Mouse (Mus musculus): ENCODE measurements around the gene Kyat1.

Gene Kyat1

GRCm38 (mm10) chr2:30244595-30245178 is 39.0 kb upstream of the Kyat1 start:
- peaks cover 85% of the 10 kb centered on the region for H3K4me1 ChIP-seq (replicated peaks; ENCODE audit: low read depth, low read length)
- H3K27me3 ChIP-seq (ENCODE audit: insufficient read depth, low read length), result no peaks in the 10 kb centered on the region
- no peak overlapping the region for H3K4me3 ChIP-seq (replicated peaks; ENCODE audit: low read length)
- H3K9me3 ChIP-seq (ENCODE audit: low read length), result no peaks in the 10 kb centered on the region
- no peak for TF ChIP-seq CTCF (conservative IDR thresholded peaks at IDR 0.05; ENCODE audit: low read length)
- no peak for TF ChIP-seq POU5F1 (IDR thresholded peaks at IDR 0.05; ENCODE audit: borderline replicate concordance, low read length)
- TF ChIP-seq NANOG (IDR thresholded peaks at IDR 0.05; ENCODE audit: borderline replicate concordance, low read length), result no peak
- H3K36me3 ChIP-seq (ENCODE audit: insufficient read depth, low read length), result peaks cover 62% of the 10 kb centered on the region

GRCm38 (mm10) chr2:30243391-30243790 is 37.7 kb upstream of the Kyat1 start:
- no peaks in the 10 kb centered on the region for H3K27me3 ChIP-seq (ENCODE audit: insufficient read depth, low read length)
- TF ChIP-seq NANOG (IDR thresholded peaks at IDR 0.05; ENCODE audit: borderline replicate concordance, low read length), result no peak
- TF ChIP-seq CTCF (conservative IDR thresholded peaks at IDR 0.05; ENCODE audit: low read length), result no peak
- TF ChIP-seq POU5F1 (IDR thresholded peaks at IDR 0.05; ENCODE audit: borderline replicate concordance, low read length), result no peak

GRCm38 (mm10) chr2:30242509-30242908 is 36.9 kb upstream of the Kyat1 start:
- Histone ChIP-seq H3K36me3 (ENCODE audit: insufficient read depth, low read length) (peaks cover 48% of the 10 kb centered on the region), H3K4me3 (replicated peaks; ENCODE audit: low read length) (peak overlapping the region; percentile 21; the same call in 1 of the 2 replicates), H3K9me3 (ENCODE audit: low read length) (no peaks in the 10 kb centered on the region), H3K27me3 (ENCODE audit: insufficient read depth, low read length) (no peaks in the 10 kb centered on the region), H3K4me1 (replicated peaks; ENCODE audit: low read depth, low read length) (peaks cover 87% of the 10 kb centered on the region)
- TF ChIP-seq POU5F1 (IDR thresholded peaks at IDR 0.05; ENCODE audit: borderline replicate concordance, low read length) (no peak), CTCF (conservative IDR thresholded peaks at IDR 0.05; ENCODE audit: low read length) (no peak), NANOG (IDR thresholded peaks at IDR 0.05; ENCODE audit: borderline replicate concordance, low read length) (no peak)

More at GRCm38 (mm10) chr2:30243391-30243790, 37.7 kb upstream of the Kyat1 start:
- no peaks in the 10 kb centered on the region for H3K9me3 ChIP-seq (ENCODE audit: low read length)
- H3K4me1 ChIP-seq (replicated peaks; ENCODE audit: low read depth, low read length), result peaks cover 88% of the 10 kb centered on the region
- H3K36me3 ChIP-seq (ENCODE audit: insufficient read depth, low read length), result peaks cover 55% of the 10 kb centered on the region
- 0 out of 2 replicates have a peak overlapping the region, but pooled peaks have one; percentile 21 for H3K4me3 ChIP-seq (replicated peaks; ENCODE audit: low read length)

GRCm38 (mm10) chr2:30240267-30240666 is 34.6 kb upstream of the Kyat1 start, which contains the start of gene Gm28035:
Gene Gm28035 (plus strand): TSS chr2:30240567.
- Histone ChIP-seq H3K36me3 (ENCODE audit: insufficient read depth, low read length) (peaks cover 49% of the 10 kb centered on the region), H3K9me3 (ENCODE audit: low read length) (peaks cover 15% of the 10 kb centered on the region), H3K27me3 (ENCODE audit: insufficient read depth, low read length) (no peaks in the 10 kb centered on the region), H3K4me3 (replicated peaks; ENCODE audit: low read length) (no peak within 1 kb of the TSS), H3K4me1 (replicated peaks; ENCODE audit: low read depth, low read length) (peaks cover 82% of the 10 kb centered on the region)
- TF ChIP-seq CTCF (conservative IDR thresholded peaks at IDR 0.05; ENCODE audit: low read length), result no peak
- no peak for TF ChIP-seq POU5F1 (IDR thresholded peaks at IDR 0.05; ENCODE audit: borderline replicate concordance, low read length)
- no peak for TF ChIP-seq NANOG (IDR thresholded peaks at IDR 0.05; ENCODE audit: borderline replicate concordance, low read length)

- Histone ChIP-seq H3K36me3 (ENCODE audit: insufficient read depth, low read length) (peaks cover 46% of the 10 kb centered on the region), H3K4me1 (replicated peaks; ENCODE audit: low read depth, low read length) (peaks cover 78% of the 10 kb centered on the region), H3K27me3 (ENCODE audit: insufficient read depth, low read length) (no peaks in the 10 kb centered on the region), H3K9me3 (ENCODE audit: low read length) (peaks cover 19% of the 10 kb centered on the region), H3K4me3 (replicated peaks; ENCODE audit: low read length) (no peak overlapping the region)
- TF ChIP-seq NANOG (IDR thresholded peaks at IDR 0.05; ENCODE audit: borderline replicate concordance, low read length), result no peak
- TF ChIP-seq CTCF (conservative IDR thresholded peaks at IDR 0.05; ENCODE audit: low read length), result no peak
- no peak for TF ChIP-seq POU5F1 (IDR thresholded peaks at IDR 0.05; ENCODE audit: borderline replicate concordance, low read length)
Measured at GRCm38 (mm10) chr2:30239777-30240176, 34.1 kb upstream of the Kyat1 start.

GRCm38 (mm10) chr2:30238906-30239465 is 33.3 kb upstream of the Kyat1 start:
- Histone ChIP-seq H3K4me3 (replicated peaks; ENCODE audit: low read length) (peak overlapping the region; percentile 93), H3K9me3 (ENCODE audit: low read length) (peaks cover 27% of the 10 kb centered on the region), H3K27me3 (ENCODE audit: insufficient read depth, low read length) (no peaks in the 10 kb centered on the region), H3K36me3 (ENCODE audit: insufficient read depth, low read length) (peaks cover 39% of the 10 kb centered on the region), H3K4me1 (replicated peaks; ENCODE audit: low read depth, low read length) (peaks cover 70% of the 10 kb centered on the region)
- TF ChIP-seq POU5F1 (IDR thresholded peaks at IDR 0.05; ENCODE audit: borderline replicate concordance, low read length) (no peak), CTCF (conservative IDR thresholded peaks at IDR 0.05; ENCODE audit: low read length) (no peak), NANOG (IDR thresholded peaks at IDR 0.05; ENCODE audit: borderline replicate concordance, low read length) (no peak)

GRCm38 (mm10) chr2:30237881-30238280 is 32.2 kb upstream of the Kyat1 start:
- peaks cover 59% of the 10 kb centered on the region for H3K4me1 ChIP-seq (replicated peaks; ENCODE audit: low read depth, low read length)
- peaks cover 38% of the 10 kb centered on the region for H3K9me3 ChIP-seq (ENCODE audit: low read length)
- H3K27me3 ChIP-seq (ENCODE audit: insufficient read depth, low read length), result no peaks in the 10 kb centered on the region
- TF ChIP-seq NANOG (IDR thresholded peaks at IDR 0.05; ENCODE audit: borderline replicate concordance, low read length), result no peak
- TF ChIP-seq POU5F1 (IDR thresholded peaks at IDR 0.05; ENCODE audit: borderline replicate concordance, low read length), result no peak
- peak overlapping the region; percentile 93 for H3K4me3 ChIP-seq (replicated peaks; ENCODE audit: low read length)
- peaks cover 31% of the 10 kb centered on the region for H3K36me3 ChIP-seq (ENCODE audit: insufficient read depth, low read length)

GRCm38 (mm10) chr2:30237199-30237880 is 31.7 kb upstream of the Kyat1 start, which contains the start of gene Lrrc8a:
Gene Lrrc8a (plus strand): TSS chr2:30237715.
- no peak for TF ChIP-seq POU5F1 (IDR thresholded peaks at IDR 0.05; ENCODE audit: borderline replicate concordance, low read length)
- Histone ChIP-seq H3K27me3 (ENCODE audit: insufficient read depth, low read length) (no peaks in the 10 kb centered on the region), H3K4me1 (replicated peaks; ENCODE audit: low read depth, low read length) (peaks cover 54% of the 10 kb centered on the region), H3K36me3 (ENCODE audit: insufficient read depth, low read length) (peaks cover 31% of the 10 kb centered on the region), H3K9me3 (ENCODE audit: low read length) (peaks cover 44% of the 10 kb centered on the region), H3K4me3 (replicated peaks; ENCODE audit: low read length) (peak within 1 kb of the TSS; percentile 93)

Data from E14TG2a.4 (cell line).